In the genomic region with DNA sequence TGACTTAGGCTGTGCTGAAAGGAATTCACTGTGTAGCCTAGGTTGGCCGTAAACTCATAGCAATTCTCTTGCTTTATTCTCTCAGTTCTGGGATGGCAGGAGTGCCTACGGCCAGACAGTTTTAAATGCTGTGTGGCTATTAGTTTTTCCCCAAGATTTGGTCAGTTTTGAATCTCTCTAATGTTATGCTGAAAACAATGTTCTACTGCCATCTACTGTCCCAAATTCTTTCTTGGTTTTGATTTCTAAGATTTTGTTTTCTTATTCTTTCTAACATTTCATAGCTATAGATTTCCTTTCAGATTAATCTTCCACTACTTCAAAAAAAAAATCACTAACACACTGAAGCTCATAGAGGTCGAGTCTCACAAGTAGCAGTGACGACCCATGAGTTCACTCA, we compare ENCODE assay signal across 20 mouse cellular contexts. TPM values are rescaled to one million over a fixed set of nuclear protein-coding genes. Genes with fewer than 3 reads are reported as not detected.
DNase-seq lines count a peak whose midpoint lies in the region; ATAC-seq and TF ChIP-seq lines count a peak whose summit lies in the region.
"Had no signal": no experiment of that assay in that cellular context is flagged by ENCODE, and none has a peak within 500 bp of the region (broad histone marks: within the 10 kb centered on the region; RNA-seq: fewer than 3 reads in every experiment).

No protein-coding gene starts in this region.

- DNase-seq in frontal cortex, postnatal 36 days (ENCODE audit: low spot score in 2 of 2): no peak
- DNase-seq in layer of hippocampus, adult 2 months (ENCODE audit: low spot score in 2 of 2): no peak
- no peak for DNase-seq in layer of hippocampus, adult 9-11 months
- peak; percentile 23 for DNase-seq in retina, embryonic 14.5 days (ENCODE audit: low spot score)
- DNase-seq in retina, postnatal 1 day: no peak
- DNase-seq in ovary, postnatal 14 days (ENCODE audit: low spot score): no peak
- DNase-seq in ovary, adult 18-20 months (ENCODE audit: low spot score): no peak
- DNase-seq: adrenal gland, postnatal 25 days; heart, postnatal 14 days; lung, postnatal 4 days; thymus, adult 18-20 months had no signal

- H3K27ac ChIP-seq in layer of hippocampus, adult 2 months: no peak overlapping the region
- H3K27ac ChIP-seq: embryonic facial prominence, embryonic 15.5 days; forebrain, embryonic 12.5 days; liver, embryonic 14.5 days had no signal

- peak; percentile 77 for TF ChIP-seq CTCF in layer of hippocampus, adult 2 months (conservative IDR thresholded peaks at IDR 0.05)

- ATAC-seq in frontal cortex, adult (ENCODE audit: low TSS enrichment): peak; percentile 29; the same call in 1 of the 2 replicates
- ATAC-seq: midbrain, embryonic 16.5 days had no signal

- H3K4me3 ChIP-seq in layer of hippocampus, adult 2 months: no peak overlapping the region
- H3K4me3 ChIP-seq: embryonic facial prominence, embryonic 15.5 days; forebrain, embryonic 12.5 days had no signal

RNA-seq across cellular contexts. Expression of a gene that starts 4.1 kb away (rescaled TPM):
- total RNA-seq in layer of hippocampus, adult 2 months (2021): 1 to 10 TPM; 3.2 to 3.5 TPM
- total RNA-seq: MEL had no signal

RNA-seq across cellular contexts. Expression of a gene that starts 54.1 kb away (rescaled TPM):
- not detected for total RNA-seq in layer of hippocampus, adult 2 months (2021)
- total RNA-seq: adrenal gland, postnatal 25 days; gastrocnemius, adult 8-10 months; heart, adult 8-10 months; heart, postnatal 14 days; left cerebral cortex, postnatal 14 days; MEL had no signal
